Mouse (Mus musculus): ENCODE measurements around the gene Ahctf1. TPM values are rescaled to one million over a fixed set of nuclear protein-coding genes. Genes with fewer than 3 reads are reported as not detected.

The Ahctf1 gene
- total RNA-seq, 1 experiment from 2014 or later: 41.6 TPM

- no peak for DNase-seq
These were observed 90.1 kb downstream of the Ahctf1 start for GRCm38 (mm10) chr1:179713367-179713766.

GRCm38 (mm10) chr1:179712658-179713057, 90.8 kb downstream of the Ahctf1 start:
- DNase-seq: no peak

- no peak for DNase-seq
These were observed 92.7 kb downstream of the Ahctf1 start for GRCm38 (mm10) chr1:179710739-179711138.

- no peak for DNase-seq
These were observed 94.1 kb downstream of the Ahctf1 start for GRCm38 (mm10) chr1:179709390-179709789.

- peak; percentile 12 for DNase-seq
These were observed 98.3 kb downstream of the Ahctf1 start for GRCm38 (mm10) chr1:179705154-179705553.

GRCm38 (mm10) chr1:179704150-179704549, 99.3 kb downstream of the Ahctf1 start:
- no peak for DNase-seq

Other genes with a start within 250 kb of the Ahctf1 start
- 37.3 and 41.0 TPM in 2 replicates for gene Sccpdh, start 135.5 kb downstream of the Ahctf1 start, total RNA-seq (2021)
- not detected in 2 replicates for gene Kif28, start 58.4 kb downstream of the Ahctf1 start, total RNA-seq (2021)
- not detected in 2 replicates for gene Gm10518, start 304 bp downstream of the Ahctf1 start, total RNA-seq (2021)
- 58.2 and 62.9 TPM in 2 replicates for gene Cdc42bpa, start 156.8 kb upstream of the Ahctf1 start, total RNA-seq (2021)